Mouse (Mus musculus) kidney, adult 2 months (tissue): ENCODE data around the gene Pak3.

ENCODE experiments used
- CTCF ChIP-seq: fragments of 200-500 bp; conservative IDR thresholded peaks from 2 replicates; pipeline ENCODE4 v1.5.1; 2011; ENCODE audit warnings: low read depth, mild to moderate bottlenecking, control low read depth, low read length, moderate library complexity, mixed read lengths; ENCODE audit not compliant: insufficient read depth, insufficient read length
- POLR2A ChIP-seq: fragments of 200-500 bp; IDR thresholded peaks from one replicate; pipeline ENCODE4 v1.6.1; 2011; ENCODE audit warnings: low read depth, low read length, control low read depth

DNA sequence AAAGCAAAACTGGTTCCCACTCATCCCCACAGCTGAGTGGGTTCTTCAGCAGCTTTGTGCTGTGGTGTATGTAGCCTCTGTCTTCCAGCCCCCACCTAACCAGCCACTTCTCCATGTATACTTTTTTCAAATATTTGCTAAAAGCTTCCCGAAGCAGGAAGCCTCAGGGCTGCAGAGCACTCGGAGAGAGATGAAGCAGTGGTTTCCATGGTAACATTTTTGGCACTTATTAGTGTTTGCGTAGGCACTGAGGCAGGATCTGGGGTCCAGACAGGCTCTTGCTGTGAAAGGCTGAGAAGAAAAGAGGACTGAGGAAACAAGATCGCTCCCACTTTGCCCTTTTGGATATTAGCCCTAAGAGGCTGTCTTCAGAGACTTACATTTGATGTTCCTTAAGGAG is 100.3 kb downstream of the Pak3 start:
- TF ChIP-seq POLR2A (no peak), CTCF (no peak)
